Mouse (Mus musculus): ENCODE data around the gene Polr1b. TPM values are rescaled to one million over a fixed set of nuclear protein-coding genes. Genes with fewer than 3 reads are reported as not detected.

The Polr1b gene
- total and polyA plus RNA-seq, 2 experiments from 2014 or later, result 7.6 to 13.6 TPM

GRCm38 (mm10) chr2:129078313-129078712 is 22.5 kb upstream of the Polr1b start:
- no peaks in the 10 kb centered on the region for H3K27me3 ChIP-seq (ENCODE audit: control insufficient read depth, insufficient read depth, low read length)
- H3K27ac ChIP-seq (ENCODE audit: low read depth), result no peak overlapping the region
- 82% methylated on average over 3 of the region's 3 CpGs for WGBS
- peaks cover 31% of the 10 kb centered on the region for H3K36me3 ChIP-seq (replicated peaks; ENCODE audit: control insufficient read depth, insufficient read depth, low read length)
- H3K4me1 ChIP-seq (ENCODE audit: control insufficient read depth, insufficient read depth), result no peaks in the 10 kb centered on the region
- no peak for ATAC-seq (ENCODE audit: insufficient read depth, low read depth)
- TF ChIP-seq CTCF (IDR thresholded peaks at IDR 0.05; ENCODE audit: low read depth), result peak; percentile 21
- TF ChIP-seq EP300 (IDR thresholded peaks at IDR 0.05; ENCODE audit: low read depth), result no peak
- H3K9ac ChIP-seq (replicated peaks; ENCODE audit: low read depth, low read length), result no peak overlapping the region
- no peak overlapping the region for H3K4me2 ChIP-seq (ENCODE audit: low read depth, low read length)
- DNase-seq (ENCODE audit: low spot score), result no peak
- H3K4me3 ChIP-seq (ENCODE audit: low read depth, low read length), result no peak overlapping the region
- no peaks in the 10 kb centered on the region for H3K9me3 ChIP-seq (replicated peaks; ENCODE audit: control insufficient read depth, low read length)

DNA sequence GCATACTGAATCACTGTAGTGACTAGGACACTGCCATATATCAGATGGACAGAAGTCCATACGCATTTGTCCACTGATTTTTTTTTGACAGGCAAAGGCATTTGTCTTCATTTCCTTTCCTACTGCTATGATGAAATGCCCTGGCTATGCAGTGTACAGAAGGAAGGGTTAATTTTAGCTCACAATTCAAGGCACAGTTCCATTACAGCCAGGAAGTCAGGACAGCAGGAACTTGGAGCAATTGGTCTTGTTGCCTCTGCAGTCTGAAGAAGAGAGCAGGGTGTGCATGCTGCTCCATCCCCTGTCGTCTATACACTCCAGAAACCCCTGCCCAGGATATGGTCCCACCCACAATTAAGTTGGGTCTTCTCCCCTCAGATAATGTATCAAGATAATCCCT is 21.6 kb upstream of the Polr1b start:
- peaks cover 31% of the 10 kb centered on the region for H3K36me3 ChIP-seq (replicated peaks; ENCODE audit: control insufficient read depth, insufficient read depth, low read length)
- 46% methylated on average over 2 of the region's 2 CpGs for WGBS
- TF ChIP-seq CTCF (IDR thresholded peaks at IDR 0.05; ENCODE audit: low read depth) (no peak), EP300 (IDR thresholded peaks at IDR 0.05; ENCODE audit: low read depth) (no peak)
- H3K27me3 ChIP-seq (ENCODE audit: control insufficient read depth, insufficient read depth, low read length), result no peaks in the 10 kb centered on the region
- H3K27ac ChIP-seq (ENCODE audit: low read depth), result 0 out of 2 replicates have a peak overlapping the region, but pooled peaks have one; percentile 13
- DNase-seq (ENCODE audit: low spot score), result no peak
- H3K4me1 ChIP-seq (ENCODE audit: control insufficient read depth, insufficient read depth), result no peaks in the 10 kb centered on the region
- no peak overlapping the region for H3K4me3 ChIP-seq (ENCODE audit: low read depth, low read length)
- no peak for ATAC-seq (ENCODE audit: insufficient read depth, low read depth)
- H3K9me3 ChIP-seq (replicated peaks; ENCODE audit: control insufficient read depth, low read length), result no peaks in the 10 kb centered on the region
- no peak overlapping the region for H3K9ac ChIP-seq (replicated peaks; ENCODE audit: low read depth, low read length)
- H3K4me2 ChIP-seq (ENCODE audit: low read depth, low read length), result no peak overlapping the region

DNA sequence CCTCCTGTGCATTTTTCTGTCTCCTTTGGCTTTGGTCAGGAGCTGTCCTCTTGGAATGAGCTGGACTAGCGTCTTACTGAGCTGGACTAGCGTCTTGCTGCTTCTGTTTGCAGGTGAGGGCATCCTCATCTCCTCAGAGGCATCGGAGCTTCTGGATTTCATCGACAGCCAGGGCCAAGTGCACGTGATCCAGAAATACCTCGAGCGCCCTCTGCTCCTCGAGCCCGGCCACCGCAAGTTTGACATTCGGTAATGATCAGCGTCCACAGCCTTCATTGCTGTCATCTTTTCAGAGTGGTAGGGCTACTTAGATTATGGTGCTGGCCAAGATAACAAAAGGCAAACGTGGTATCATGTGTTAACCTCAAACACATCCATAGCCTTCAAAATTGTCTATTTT is 19.7 kb upstream of the Polr1b start:
- no peak overlapping the region for H3K4me3 ChIP-seq (ENCODE audit: low read depth, low read length)
- TF ChIP-seq CTCF (IDR thresholded peaks at IDR 0.05; ENCODE audit: low read depth) (peak; percentile 14; the same call in 1 of the 2 replicates), EP300 (IDR thresholded peaks at IDR 0.05; ENCODE audit: low read depth) (no peak)
- DNase-seq (ENCODE audit: low spot score) (no peak), ATAC-seq (ENCODE audit: insufficient read depth, low read depth) (no peak)
- no peak overlapping the region for H3K9ac ChIP-seq (replicated peaks; ENCODE audit: low read depth, low read length)
- peaks cover 34% of the 10 kb centered on the region for H3K36me3 ChIP-seq (replicated peaks; ENCODE audit: control insufficient read depth, insufficient read depth, low read length)
- H3K27ac ChIP-seq (ENCODE audit: low read depth), result no peak overlapping the region
- no peak overlapping the region for H3K4me2 ChIP-seq (ENCODE audit: low read depth, low read length)
- no peaks in the 10 kb centered on the region for H3K4me1 ChIP-seq (ENCODE audit: control insufficient read depth, insufficient read depth)
- H3K27me3 ChIP-seq (ENCODE audit: control insufficient read depth, insufficient read depth, low read length), result no peaks in the 10 kb centered on the region
- H3K9me3 ChIP-seq (replicated peaks; ENCODE audit: control insufficient read depth, low read length), result 0 out of 2 replicates have a peak, but pooled peaks cover 3% of the 10 kb centered on the region
- WGBS, result 62% methylated on average over 13 of the region's 13 CpGs

DNA sequence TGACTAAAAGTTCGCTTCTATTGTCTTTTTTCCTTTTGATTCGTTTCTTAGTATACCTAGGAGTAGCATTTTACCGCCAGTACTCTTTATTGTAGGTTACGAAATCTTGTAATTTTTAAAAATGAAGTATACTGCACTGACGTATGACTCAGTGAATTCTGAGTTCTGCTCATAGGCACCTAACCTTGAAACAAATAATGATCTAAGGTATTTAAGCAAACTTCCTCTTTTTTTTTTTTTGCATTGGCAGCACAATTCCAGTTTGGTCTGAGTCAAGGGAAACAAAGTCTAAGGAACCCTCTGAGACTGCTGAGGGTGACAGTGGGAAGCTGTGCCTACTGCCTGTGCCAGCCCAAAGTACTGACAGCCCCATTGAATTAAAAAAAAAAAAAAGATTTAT is 17.3 kb upstream of the Polr1b start:
- peaks cover 28% of the 10 kb centered on the region for H3K36me3 ChIP-seq (replicated peaks; ENCODE audit: control insufficient read depth, insufficient read depth, low read length)
- no peaks in the 10 kb centered on the region for H3K4me1 ChIP-seq (ENCODE audit: control insufficient read depth, insufficient read depth)
- H3K9me3 ChIP-seq (replicated peaks; ENCODE audit: control insufficient read depth, low read length), result 0 out of 2 replicates have a peak, but pooled peaks cover 3% of the 10 kb centered on the region
- WGBS, result 91% methylated on average over 5 of the region's 5 CpGs
- no peak overlapping the region for H3K4me2 ChIP-seq (ENCODE audit: low read depth, low read length)
- no peak overlapping the region for H3K4me3 ChIP-seq (ENCODE audit: low read depth, low read length)
- ATAC-seq (ENCODE audit: insufficient read depth, low read depth) (no peak), DNase-seq (ENCODE audit: low spot score) (no peak)
- no peak overlapping the region for H3K27ac ChIP-seq (ENCODE audit: low read depth)
- TF ChIP-seq CTCF (IDR thresholded peaks at IDR 0.05; ENCODE audit: low read depth), result no peak
- no peak for TF ChIP-seq EP300 (IDR thresholded peaks at IDR 0.05; ENCODE audit: low read depth)
- H3K9ac ChIP-seq (replicated peaks; ENCODE audit: low read depth, low read length), result no peak overlapping the region
- H3K27me3 ChIP-seq (ENCODE audit: control insufficient read depth, insufficient read depth, low read length), result no peaks in the 10 kb centered on the region

DNA sequence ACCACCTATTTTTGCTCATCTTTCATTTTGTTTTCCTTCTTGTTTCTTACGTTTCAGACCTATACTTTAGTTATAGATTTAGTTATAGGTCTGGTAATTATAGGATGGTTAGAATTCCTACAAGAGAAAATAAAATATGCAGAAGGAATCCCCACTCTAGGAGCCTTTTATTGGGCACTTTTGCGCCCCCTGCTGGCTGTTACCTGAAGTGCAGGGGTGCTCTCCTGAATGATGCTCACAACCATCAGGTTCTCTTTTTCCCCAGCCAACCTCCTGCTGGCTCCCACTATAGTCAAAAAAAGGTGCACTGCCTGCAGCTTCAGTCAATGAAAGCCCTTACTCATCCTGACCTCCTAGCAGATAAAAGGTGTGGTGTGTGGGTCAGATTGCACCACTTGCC is 15.8 kb upstream of the Polr1b start:
- WGBS, result 57% methylated on average over 2 of the region's 2 CpGs
- Histone ChIP-seq H3K4me3 (ENCODE audit: low read depth, low read length) (no peak overlapping the region), H3K4me2 (ENCODE audit: low read depth, low read length) (no peak overlapping the region), H3K36me3 (replicated peaks; ENCODE audit: control insufficient read depth, insufficient read depth, low read length) (peaks cover 31% of the 10 kb centered on the region), H3K4me1 (ENCODE audit: control insufficient read depth, insufficient read depth) (no peaks in the 10 kb centered on the region), H3K27me3 (ENCODE audit: control insufficient read depth, insufficient read depth, low read length) (no peaks in the 10 kb centered on the region), H3K9me3 (replicated peaks; ENCODE audit: control insufficient read depth, low read length) (0 out of 2 replicates have a peak, but pooled peaks cover 3% of the 10 kb centered on the region), H3K27ac (ENCODE audit: low read depth) (no peak overlapping the region), H3K9ac (replicated peaks; ENCODE audit: low read depth, low read length) (no peak overlapping the region)
- DNase-seq (ENCODE audit: low spot score) (no peak), ATAC-seq (ENCODE audit: insufficient read depth, low read depth) (no peak)
- TF ChIP-seq CTCF (IDR thresholded peaks at IDR 0.05; ENCODE audit: low read depth) (peak; percentile 49), EP300 (IDR thresholded peaks at IDR 0.05; ENCODE audit: low read depth) (no peak)

GRCm38 (mm10) chr2:129087520-129087919 is 13.3 kb upstream of the Polr1b start:
- Histone ChIP-seq H3K27ac (ENCODE audit: low read depth) (no peak overlapping the region), H3K4me2 (ENCODE audit: low read depth, low read length) (no peak overlapping the region), H3K27me3 (ENCODE audit: control insufficient read depth, insufficient read depth, low read length) (no peaks in the 10 kb centered on the region), H3K36me3 (replicated peaks; ENCODE audit: control insufficient read depth, insufficient read depth, low read length) (peaks cover 20% of the 10 kb centered on the region), H3K9ac (replicated peaks; ENCODE audit: low read depth, low read length) (no peak overlapping the region), H3K4me3 (ENCODE audit: low read depth, low read length) (no peak overlapping the region), H3K4me1 (ENCODE audit: control insufficient read depth, insufficient read depth) (no peaks in the 10 kb centered on the region), H3K9me3 (replicated peaks; ENCODE audit: control insufficient read depth, low read length) (0 out of 2 replicates have a peak, but pooled peaks cover 3% of the 10 kb centered on the region)
- 82% methylated on average over 1 of the region's 1 CpGs for WGBS
- ATAC-seq (ENCODE audit: insufficient read depth, low read depth) (no peak), DNase-seq (ENCODE audit: low spot score) (no peak)
- TF ChIP-seq CTCF (IDR thresholded peaks at IDR 0.05; ENCODE audit: low read depth), result no peak
- TF ChIP-seq EP300 (IDR thresholded peaks at IDR 0.05; ENCODE audit: low read depth), result no peak

All from heart, postnatal 0 days (tissue).